Mouse (Mus musculus) intestine, embryonic 14.5 days (tissue): ENCODE results near the gene Peli2. TPM values are rescaled to one million over a fixed set of nuclear protein-coding genes. Genes with fewer than 3 reads are reported as not detected.

ENCODE experiments used
- ATAC-seq: fragments of 200-750 bp; cut with Nextera tagmentation; replicated peaks from 2 replicates; pipeline ENCODE4 v1.8.0; 2017; ENCODE audit warnings: low read depth, moderate number of reproducible peaks, moderate TSS enrichment, moderate library complexity; ENCODE audit not compliant: low FRiP score, low TSS enrichment
- DNase-seq: peaks from one replicate; pipeline ENCODE4 v3.0.0-alpha.2; 2018; ENCODE audit warnings: low spot score
- H3K27ac ChIP-seq: fragments of 300-500 bp; sonication (generic); 2 replicates; pipeline ENCODE4 v1.5.1; 2014; ENCODE audit warnings: low read depth, mild to moderate bottlenecking, control low read depth
- H3K27me3 ChIP-seq: fragments of 300-500 bp; sonication (generic); replicated peaks from 2 replicates; pipeline ENCODE4 v1.6.1; 2014; ENCODE audit warnings: low read length, control low read depth; ENCODE audit not compliant: control insufficient read depth, insufficient read depth
- H3K36me3 ChIP-seq: fragments of 300-500 bp; sonication (generic); 2 replicates; pipeline ENCODE4 v1.6.1; 2014; ENCODE audit warnings: low read length, control low read depth; ENCODE audit not compliant: control insufficient read depth, insufficient read depth
- H3K4me1 ChIP-seq: fragments of 300-500 bp; sonication (generic); replicated peaks from 2 replicates; pipeline ENCODE4 v1.6.1; 2014; ENCODE audit warnings: low read length, control low read depth, mixed read lengths; ENCODE audit not compliant: control insufficient read depth, insufficient read depth
- H3K4me2 ChIP-seq: fragments of 300-500 bp; sonication (generic); 2 replicates; pipeline ENCODE4 v1.6.1; 2014; ENCODE audit warnings: low read length
- H3K4me3 ChIP-seq: fragments of 300-500 bp; sonication (generic); 2 replicates; pipeline ENCODE4 v1.5.1; 2014; ENCODE audit warnings: low read depth, low read length, control low read depth, mixed read lengths
- H3K9ac ChIP-seq: fragments of 300-500 bp; sonication (generic); 2 replicates; pipeline ENCODE4 v1.6.1; 2014; ENCODE audit warnings: mild to moderate bottlenecking, low read length
- H3K9me3 ChIP-seq: fragments of 300-500 bp; sonication (generic); 2 replicates; pipeline ENCODE4 v1.6.1; 2016; ENCODE audit warnings: low read length, control low read depth; ENCODE audit not compliant: control insufficient read depth
- WGBS: fragments of 180-500 bp; shearing (Covaris S2); extraction: QIAGEN DNeasy Blood & Tissue Kit; methylation state at CpG from one replicate; pipeline ENCODE4 v1.1.7; 2014; 5-methylcytosine and 5-hydroxymethylcytosine counted together
- polyA plus RNA-seq: library from polyadenylated mRNA; unstranded; fragments of >200 nt; fragmentation: Nextera tagmentation; extraction: Ambion mirVana; gene quantifications from 2 replicates; pipeline ENCODE4 v1.2.1, GENCODE M21; 2014

Peli2 gene
- polyA plus RNA-seq, 1 experiment from 2014 or later, result 6.7 TPM

DNA sequence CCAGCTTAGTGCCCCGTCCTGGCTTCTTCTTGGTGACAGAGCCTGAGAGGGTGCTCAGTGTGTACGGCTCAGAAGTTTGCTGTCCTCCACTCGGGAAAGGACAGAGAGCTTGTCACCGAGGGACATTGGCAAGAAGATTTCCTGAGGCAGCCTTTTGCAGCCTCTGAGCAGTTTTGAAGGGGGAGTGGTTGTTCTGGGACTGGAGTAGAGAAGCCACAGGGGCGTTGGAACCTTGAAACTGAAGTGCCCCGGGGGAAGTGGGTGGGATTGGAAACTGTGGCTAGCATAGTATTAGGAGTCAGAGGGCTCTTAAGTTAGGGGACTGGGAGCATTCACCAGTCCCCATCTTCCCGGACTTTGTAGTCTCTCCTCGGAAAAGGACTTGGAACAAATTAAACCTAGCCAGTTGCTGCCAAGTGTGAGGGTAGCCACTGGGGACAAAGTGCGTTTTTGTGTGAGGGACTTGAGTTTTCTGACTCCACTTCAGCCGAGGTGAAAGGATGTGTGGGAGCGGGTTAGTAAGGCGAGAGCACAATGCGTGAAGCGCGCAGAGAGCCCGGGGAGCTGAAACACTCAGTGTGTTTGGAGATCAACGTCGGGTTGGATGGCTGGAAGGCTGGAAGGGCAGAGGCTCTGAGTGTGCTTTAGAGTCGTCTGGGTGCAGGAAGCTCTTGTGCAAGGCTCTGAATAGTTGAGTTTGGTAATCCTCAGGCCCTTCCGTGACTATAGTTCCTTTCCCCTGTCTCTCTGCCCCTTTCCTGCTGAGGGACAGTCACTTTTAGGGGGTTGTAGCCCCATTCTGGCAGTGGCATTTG lies 10.3 kb downstream of the Peli2 start:
- ATAC-seq, result no peak
- Histone ChIP-seq H3K9me3 (no peaks in the 10 kb centered on the region), H3K27ac (no peak overlapping the region), H3K4me2 (no peak overlapping the region), H3K9ac (no peak overlapping the region), H3K4me3 (no peak overlapping the region), H3K36me3 (no peaks in the 10 kb centered on the region), H3K4me1 (peaks cover 42% of the 10 kb centered on the region), H3K27me3 (no peaks in the 10 kb centered on the region)
- WGBS, result 53% methylated on average over 20 of the region's 20 CpGs
- no peak for DNase-seq

DNA sequence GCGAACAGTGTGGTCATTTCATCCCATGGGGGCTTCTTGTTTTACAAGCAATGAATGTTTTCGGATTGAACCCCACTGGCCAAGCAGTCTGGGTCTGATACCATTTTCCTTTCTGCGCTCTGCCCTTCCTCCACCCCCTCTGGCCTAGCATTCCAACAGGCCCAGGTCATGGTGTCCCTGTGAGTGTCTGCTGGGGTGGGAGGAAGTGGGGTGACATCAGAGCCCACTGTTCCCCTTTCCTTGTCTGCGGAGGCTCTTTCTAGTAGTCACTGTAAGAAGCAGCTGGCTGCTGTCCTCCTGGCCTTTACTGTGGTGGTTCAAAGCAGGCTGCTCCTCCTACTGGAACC lies 10.9 kb downstream of the Peli2 start:
- Histone ChIP-seq H3K4me1 (peaks cover 44% of the 10 kb centered on the region), H3K9ac (no peak overlapping the region), H3K27ac (0 out of 2 replicates have a peak overlapping the region, but pooled peaks have one; percentile 10)

DNA sequence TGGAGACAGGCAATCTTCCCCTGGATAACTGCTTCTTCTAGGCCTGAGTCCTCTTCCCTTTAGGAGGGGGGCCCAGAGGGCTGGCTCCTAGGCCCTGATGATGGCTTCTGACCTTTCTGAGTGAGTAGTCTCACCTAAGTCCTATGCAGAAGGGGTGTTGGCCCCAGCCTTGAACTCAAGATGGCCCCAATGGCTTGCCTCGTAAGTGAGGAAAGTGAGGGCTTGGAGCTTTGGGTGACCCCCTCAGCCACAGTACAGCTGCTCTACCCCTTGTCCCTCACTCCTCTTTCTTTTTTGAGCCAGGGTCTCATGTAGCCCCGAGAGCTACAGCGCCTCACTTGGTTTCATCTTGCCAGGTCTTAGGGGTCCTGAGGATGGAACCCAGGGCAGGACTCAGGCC lies 11.6 kb downstream of the Peli2 start:
- DNase-seq (no peak), ATAC-seq (no peak)
- Histone ChIP-seq H3K36me3 (no peaks in the 10 kb centered on the region), H3K27ac (no peak overlapping the region), H3K4me1 (peaks cover 48% of the 10 kb centered on the region), H3K4me3 (no peak overlapping the region), H3K27me3 (no peaks in the 10 kb centered on the region), H3K9ac (no peak overlapping the region), H3K4me2 (no peak overlapping the region), H3K9me3 (no peaks in the 10 kb centered on the region)
- 56% methylated on average over 3 of the region's 3 CpGs for WGBS

More for the DNA sequence above, 10.9 kb downstream of the Peli2 start:
- ATAC-seq, result 0 out of 2 replicates have a peak, but pooled peaks have one; percentile 24
- 55% methylated on average over 4 of the region's 4 CpGs for WGBS
- Histone ChIP-seq H3K4me3 (no peak overlapping the region), H3K9me3 (no peaks in the 10 kb centered on the region), H3K4me2 (no peak overlapping the region), H3K36me3 (no peaks in the 10 kb centered on the region), H3K27me3 (no peaks in the 10 kb centered on the region)
- no peak for DNase-seq

DNA sequence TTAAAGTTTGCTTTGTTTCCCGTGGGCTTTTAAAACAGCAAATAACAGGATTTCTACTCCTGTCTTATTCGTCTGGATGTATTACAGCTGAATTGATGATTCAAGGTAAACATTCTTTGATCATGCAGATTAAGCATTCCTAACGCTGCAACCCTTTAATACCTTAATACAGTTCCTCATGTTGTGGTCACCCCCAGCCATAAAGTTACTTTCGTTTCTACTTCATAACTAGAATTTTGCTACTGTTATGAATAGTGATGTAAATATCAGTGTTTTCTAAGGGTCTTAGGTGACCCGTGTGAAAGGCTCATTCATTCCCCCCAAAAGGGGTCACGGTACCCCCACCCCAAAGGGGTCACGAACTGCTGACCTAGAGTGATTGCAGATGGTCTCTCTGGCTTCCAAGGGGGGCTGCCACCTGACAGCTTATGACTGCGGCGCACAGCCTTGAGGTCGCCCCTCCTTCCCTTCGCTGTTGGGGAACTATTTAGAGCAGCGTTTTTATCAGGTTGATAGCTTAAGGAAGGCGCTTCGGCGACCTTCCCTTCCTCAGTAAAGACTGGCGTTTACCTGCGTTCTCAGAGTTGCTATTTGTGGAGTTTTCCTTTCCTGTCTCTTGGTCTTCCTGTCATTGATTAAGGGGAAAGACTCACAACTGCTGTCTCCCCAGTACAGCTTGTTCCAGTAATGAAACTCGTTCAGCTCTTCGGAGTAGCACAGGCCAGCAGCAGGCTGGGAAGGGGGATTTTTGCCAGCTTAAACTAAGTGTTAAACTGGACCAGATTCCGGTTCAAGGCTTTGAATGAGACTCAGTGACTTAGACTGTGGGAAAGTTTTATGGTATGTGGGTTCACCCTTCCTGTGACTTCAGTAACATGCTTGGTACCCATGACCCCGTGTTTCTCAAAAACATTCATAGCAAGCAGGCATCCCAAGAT lies 12.5 kb downstream of the Peli2 start:
- WGBS, result 23% methylated on average over 21 of the region's 21 CpGs
- H3K36me3 ChIP-seq, result no peaks in the 10 kb centered on the region
- peak overlapping the region; percentile 44 for H3K4me2 ChIP-seq
- ATAC-seq (no peak), DNase-seq (peak; percentile 60)
- no peak overlapping the region for H3K27ac ChIP-seq
- no peaks in the 10 kb centered on the region for H3K27me3 ChIP-seq
- H3K4me1 ChIP-seq, result peaks cover 53% of the 10 kb centered on the region
- no peak overlapping the region for H3K4me3 ChIP-seq
- no peaks in the 10 kb centered on the region for H3K9me3 ChIP-seq
- no peak overlapping the region for H3K9ac ChIP-seq

DNA sequence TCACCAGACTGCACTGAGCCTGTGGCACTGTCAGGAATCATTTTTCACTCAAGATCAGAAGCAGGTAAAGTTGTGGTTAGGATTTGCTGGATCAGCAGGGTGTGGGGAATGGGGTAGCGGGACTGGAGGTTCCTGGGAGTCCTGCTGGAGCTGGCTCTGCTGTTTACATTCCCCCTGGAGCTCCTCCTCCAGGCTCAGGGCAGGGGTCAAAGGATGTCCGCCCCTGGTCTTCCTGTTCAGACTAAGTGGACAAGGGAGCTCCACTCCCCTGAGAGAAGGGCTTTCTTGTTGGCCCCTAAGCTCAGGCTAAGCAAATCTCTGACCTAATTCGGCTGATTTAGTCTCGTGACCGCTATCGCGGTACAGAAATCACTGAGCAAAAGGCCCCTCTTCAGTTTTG lies 13.7 kb downstream of the Peli2 start:
- DNase-seq (no peak), ATAC-seq (no peak)
- H3K4me1 ChIP-seq, result peaks cover 53% of the 10 kb centered on the region
- no peak overlapping the region for H3K4me3 ChIP-seq
- no peak overlapping the region for H3K9ac ChIP-seq
- no peaks in the 10 kb centered on the region for H3K27me3 ChIP-seq
- H3K9me3 ChIP-seq, result no peaks in the 10 kb centered on the region
- H3K4me2 ChIP-seq, result peak overlapping the region; percentile 11
- 27% methylated on average over 7 of the region's 7 CpGs for whole genome bisulfite sequencing
- H3K27ac ChIP-seq, result peak overlapping the region; percentile 35; the same call in 1 of the 2 replicates
- H3K36me3 ChIP-seq, result no peaks in the 10 kb centered on the region

DNA sequence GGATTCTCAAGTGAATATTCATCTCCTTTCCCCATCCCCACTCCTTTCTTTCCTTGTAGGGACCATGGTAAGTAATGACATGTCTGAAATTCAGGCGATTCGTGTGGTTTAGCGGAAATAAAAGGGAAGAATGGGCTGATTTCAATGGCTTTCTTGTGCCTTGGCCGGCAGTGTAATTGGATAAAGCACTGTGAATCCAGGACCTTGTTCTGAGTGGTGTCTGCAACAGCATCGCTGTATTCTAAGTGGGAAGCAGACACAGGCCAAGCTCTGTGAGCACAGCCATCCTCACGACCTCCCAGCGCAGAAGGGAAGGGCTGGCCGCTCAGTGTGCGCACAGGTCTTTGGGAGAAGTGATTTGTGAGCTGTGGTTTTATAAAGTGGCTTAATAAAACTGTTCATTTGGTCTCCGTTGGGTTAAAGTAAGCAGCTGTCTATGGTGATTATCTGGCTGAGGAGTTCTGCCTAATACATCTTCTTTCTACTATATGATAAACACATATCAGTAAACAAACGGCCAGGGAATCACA lies 15.3 kb downstream of the Peli2 start:
- Histone ChIP-seq H3K9me3 (no peaks in the 10 kb centered on the region), H3K4me1 (peaks cover 53% of the 10 kb centered on the region)

DNA sequence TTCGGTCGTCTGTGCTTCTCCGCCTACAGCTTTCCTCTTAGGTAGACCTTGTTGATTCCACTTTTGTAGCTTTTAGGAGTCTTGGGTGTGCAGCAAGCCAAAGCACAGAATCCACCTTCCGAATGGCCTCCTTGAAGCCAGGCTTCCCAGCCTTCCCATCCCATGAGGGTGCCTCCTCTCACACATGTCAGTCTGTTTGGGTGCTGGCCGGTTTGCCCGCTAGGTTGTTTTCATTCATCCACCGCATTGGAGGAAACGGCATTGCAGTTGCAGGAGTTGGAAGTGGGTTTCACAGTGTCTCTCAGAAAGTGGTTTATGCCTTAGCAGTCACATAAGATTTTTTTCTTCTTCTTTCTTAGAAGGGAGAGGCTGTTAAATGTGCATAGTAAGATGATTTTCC lies 17.1 kb downstream of the Peli2 start:
- ATAC-seq (no peak), DNase-seq (no peak)
- no peak overlapping the region for H3K4me2 ChIP-seq
- WGBS, result 64% methylated on average over 8 of the region's 8 CpGs
- H3K36me3 ChIP-seq, result no peaks in the 10 kb centered on the region
- H3K27ac ChIP-seq, result no peak overlapping the region
- no peak overlapping the region for H3K9ac ChIP-seq
- no peaks in the 10 kb centered on the region for H3K27me3 ChIP-seq
- peaks cover 40% of the 10 kb centered on the region for H3K4me1 ChIP-seq
- no peak overlapping the region for H3K4me3 ChIP-seq
- no peaks in the 10 kb centered on the region for H3K9me3 ChIP-seq

More for the DNA sequence above, 15.3 kb downstream of the Peli2 start:
- Histone ChIP-seq H3K27me3 (no peaks in the 10 kb centered on the region), H3K4me2 (no peak overlapping the region), H3K27ac (no peak overlapping the region), H3K36me3 (no peaks in the 10 kb centered on the region), H3K4me3 (no peak overlapping the region), H3K9ac (no peak overlapping the region)
- DNase-seq (no peak), ATAC-seq (no peak)
- 53% methylated on average over 11 of the region's 11 CpGs for WGBS

DNA sequence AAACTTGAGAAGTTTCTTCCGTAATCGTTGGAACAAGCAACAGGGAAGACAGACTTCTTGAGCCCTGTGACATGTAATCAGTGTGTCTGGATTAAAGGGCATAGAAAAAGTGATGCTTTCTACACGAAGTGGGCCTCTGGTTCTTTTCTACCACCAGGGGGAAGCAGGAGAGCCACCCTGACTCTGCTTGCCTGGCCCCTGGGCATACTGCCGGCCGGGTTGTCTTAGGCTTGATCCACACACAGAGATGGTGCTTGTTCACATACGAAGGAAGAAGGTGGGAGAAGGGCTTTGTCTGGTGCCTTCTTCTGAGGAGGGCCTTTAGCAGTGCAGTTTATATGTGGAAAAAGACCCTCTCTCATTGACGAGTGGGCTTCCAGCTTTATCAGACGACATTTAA lies 17.5 kb downstream of the Peli2 start:
- Histone ChIP-seq H3K4me1 (peaks cover 37% of the 10 kb centered on the region), H3K9me3 (no peaks in the 10 kb centered on the region)
- no peak for ATAC-seq

More for the DNA sequence above, 17.5 kb downstream of the Peli2 start:
- no peak overlapping the region for H3K4me3 ChIP-seq
- DNase-seq, result no peak
- no peak overlapping the region for H3K4me2 ChIP-seq
- no peaks in the 10 kb centered on the region for H3K27me3 ChIP-seq
- H3K9ac ChIP-seq, result no peak overlapping the region
- no peaks in the 10 kb centered on the region for H3K36me3 ChIP-seq
- WGBS, result 45% methylated on average over 8 of the region's 8 CpGs
- no peak overlapping the region for H3K27ac ChIP-seq
